Mouse (Mus musculus): ENCODE measurements around the gene Prdm16.

- no peak for TF ChIP-seq GATA1 (IDR thresholded peaks at IDR 0.05; ENCODE audit: borderline replicate concordance, low read length)
- no peak for TF ChIP-seq FLI1 (IDR thresholded peaks at IDR 0.05; ENCODE audit: low read length)
Measured at GRCm38 (mm10) chr4:154369089-154369488, 267.6 kb downstream of the Prdm16 start.

Measured in megakaryocyte, embryonic 14.5 days (primary cell).